Mouse (Mus musculus) midbrain, embryonic 15.5 days (tissue): Measurements from ENCODE around the gene Phactr3. TPM values are rescaled to one million over a fixed set of nuclear protein-coding genes. Genes with fewer than 3 reads are reported as not detected.
"Not testable (repeated sequence)": the region's sequence is repeated elsewhere in the genome, so short reads cannot be mapped to it uniquely, and the experiment has no call there.

Source experiments
- ATAC-seq: fragments of 200-750 bp; cut with Nextera tagmentation; replicated peaks from 2 replicates; pipeline ENCODE4 v1.8.0; 2017; ENCODE audit warnings: moderate TSS enrichment
- H3K27ac ChIP-seq: fragments of 300-500 bp; sonication (generic); 2 replicates; pipeline ENCODE4 v1.5.1; 2015; ENCODE audit warnings: mild to moderate bottlenecking, inconsistent platforms
- H3K27me3 ChIP-seq: fragments of 300-500 bp; sonication (generic); replicated peaks from 2 replicates; pipeline ENCODE4 v1.6.1; 2015; ENCODE audit warnings: inconsistent platforms
- H3K36me3 ChIP-seq: fragments of 300-500 bp; sonication (generic); replicated peaks from 2 replicates; pipeline ENCODE4 v1.6.1; 2015; ENCODE audit warnings: inconsistent platforms
- H3K4me1 ChIP-seq: fragments of 300-500 bp; sonication (generic); 2 replicates; pipeline ENCODE4 v1.6.1; 2015; ENCODE audit warnings: inconsistent platforms
- H3K4me2 ChIP-seq: fragments of 300-500 bp; sonication (generic); 2 replicates; pipeline ENCODE4 v1.6.1; 2015; ENCODE audit warnings: inconsistent platforms, mild to moderate bottlenecking, moderate library complexity
- H3K4me3 ChIP-seq: fragments of 300-500 bp; sonication (generic); 2 replicates; pipeline ENCODE4 v1.5.1; 2015; ENCODE audit warnings: mild to moderate bottlenecking, inconsistent platforms
- H3K9ac ChIP-seq: fragments of 300-500 bp; sonication (generic); 2 replicates; pipeline ENCODE4 v1.6.1; 2015; ENCODE audit warnings: mild to moderate bottlenecking, inconsistent platforms
- H3K9me3 ChIP-seq: fragments of 300-500 bp; sonication (generic); 2 replicates; pipeline ENCODE4 v1.6.1; 2016; ENCODE audit warnings: inconsistent platforms
- WGBS: fragments of 180-500 bp; shearing (Covaris S2); methylation state at CpG from one replicate; pipeline ENCODE4 v1.1.7; 2015; ENCODE audit warnings: mixed read lengths; 5-methylcytosine and 5-hydroxymethylcytosine counted together
- polyA plus RNA-seq: library from polyadenylated mRNA; unstranded; fragments of >200 nt; fragmentation: Nextera tagmentation; extraction: Ambion mirVana; gene quantifications from 2 replicates; pipeline ENCODE4 v1.2.1, GENCODE M21; 2015

Phactr3 gene
- 66.3 and 67.1 TPM in 2 replicates for polyA plus RNA-seq

DNA sequence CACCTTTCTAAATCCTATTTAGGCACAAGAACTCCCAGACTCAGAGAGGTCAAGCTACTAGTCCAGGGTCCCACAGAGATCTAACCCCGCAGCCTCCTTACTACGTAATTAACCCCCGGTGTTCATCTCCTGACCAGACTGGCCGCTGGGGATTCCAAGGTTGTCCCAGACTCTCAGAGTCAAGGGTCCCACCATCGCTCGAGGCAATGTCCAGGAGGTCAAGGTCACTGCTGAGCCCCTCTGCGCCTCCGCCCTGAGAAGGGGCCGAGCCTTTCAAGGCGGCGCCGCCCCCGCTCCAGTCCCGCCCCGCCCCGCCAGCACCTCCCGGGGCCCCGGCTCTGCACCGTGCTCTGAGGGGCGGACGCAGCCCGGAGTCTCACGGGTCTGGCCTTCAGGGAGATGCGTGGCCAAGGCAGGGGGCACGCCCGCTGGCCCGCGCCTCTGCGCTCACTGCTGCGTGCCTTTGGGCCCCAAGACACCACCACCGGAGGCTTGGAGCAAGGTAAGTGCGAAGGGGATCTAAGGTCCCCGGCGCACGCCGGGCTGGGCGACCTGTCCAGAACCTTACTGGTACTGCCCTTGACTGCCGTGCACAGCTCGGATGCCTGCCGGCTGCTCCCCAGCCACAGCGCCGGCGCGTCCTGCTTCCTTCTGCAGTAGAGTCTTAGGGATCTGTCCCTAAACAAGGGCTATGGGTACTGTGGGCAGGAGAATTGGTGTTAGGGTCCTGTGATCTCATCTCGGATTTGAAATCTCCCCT, at the start of gene Phactr3:
Phactr3 (plus strand) TSS at position 175 of the 760 bp plus-strand sequence.
- WGBS, result 1% methylated on average over 43 of the region's 45 CpGs
- Histone ChIP-seq H3K27ac (no peak within 1 kb of the TSS), H3K9me3 (no peaks in the 10 kb centered on the region), H3K27me3 (peaks cover 9% of the 10 kb centered on the region), H3K9ac (peak within 1 kb of the TSS; percentile 44), H3K36me3 (no peaks in the 10 kb centered on the region), H3K4me2 (peak within 1 kb of the TSS; percentile 80), H3K4me3 (peak within 1 kb of the TSS; percentile 42), H3K4me1 (peaks cover 14% of the 10 kb centered on the region)
- peak; percentile 62 for ATAC-seq

DNA sequence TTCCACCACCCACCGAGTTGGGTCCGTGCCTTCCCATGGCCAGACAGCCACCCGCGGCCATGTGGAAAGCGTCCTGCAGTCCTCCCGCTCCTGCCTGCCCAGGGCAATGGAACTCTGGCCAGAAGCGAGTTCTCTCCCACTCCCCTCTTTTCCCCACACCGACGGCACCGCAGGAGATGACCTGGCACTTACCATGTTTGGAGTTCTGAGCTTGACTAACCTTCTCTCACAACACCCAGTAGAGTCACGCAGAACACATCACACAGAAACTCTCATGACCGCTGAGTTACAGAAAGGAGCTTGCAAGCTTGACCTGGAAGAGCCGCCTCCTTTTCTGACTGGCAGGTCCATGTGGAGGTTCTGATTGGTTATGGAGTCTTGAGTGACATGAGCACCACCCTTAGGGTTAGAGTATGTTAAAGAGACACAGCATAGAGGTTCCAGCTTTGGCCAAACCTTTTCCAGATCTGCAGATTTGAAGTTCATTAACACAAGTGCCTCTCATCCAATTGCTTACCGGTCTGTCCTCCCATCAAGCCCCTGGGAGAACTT, 40.5 kb upstream of the Phactr3 start, which contains the start of gene Zfp931:
Zfp931 (minus strand) TSS at position 311 of the 552 bp plus-strand sequence.
- not testable (repeated sequence) for H3K27me3 ChIP-seq, H3K9me3 ChIP-seq, H3K36me3 ChIP-seq, H3K27ac ChIP-seq, H3K4me1 ChIP-seq, ATAC-seq
- peak within 1 kb of the TSS; percentile 53 for H3K4me2 ChIP-seq
- peak within 1 kb of the TSS; percentile 35; the same call in 1 of the 2 replicates for H3K9ac ChIP-seq
- 0% methylated on average over 3 of the region's 14 CpGs for WGBS
- peak within 1 kb of the TSS; percentile 44 for H3K4me3 ChIP-seq

GRCm38 (mm10) chr2:178089586-178089985, 29.2 kb upstream of the Phactr3 start:
- Histone ChIP-seq H3K27me3 (no peaks in the 10 kb centered on the region), H3K36me3 (no peaks in the 10 kb centered on the region), H3K9me3 (no peaks in the 10 kb centered on the region), H3K4me3 (no peak overlapping the region), H3K4me1 (no peaks in the 10 kb centered on the region), H3K27ac (no peak overlapping the region), H3K4me2 (no peak overlapping the region), H3K9ac (no peak overlapping the region)
- no peak for ATAC-seq

DNA sequence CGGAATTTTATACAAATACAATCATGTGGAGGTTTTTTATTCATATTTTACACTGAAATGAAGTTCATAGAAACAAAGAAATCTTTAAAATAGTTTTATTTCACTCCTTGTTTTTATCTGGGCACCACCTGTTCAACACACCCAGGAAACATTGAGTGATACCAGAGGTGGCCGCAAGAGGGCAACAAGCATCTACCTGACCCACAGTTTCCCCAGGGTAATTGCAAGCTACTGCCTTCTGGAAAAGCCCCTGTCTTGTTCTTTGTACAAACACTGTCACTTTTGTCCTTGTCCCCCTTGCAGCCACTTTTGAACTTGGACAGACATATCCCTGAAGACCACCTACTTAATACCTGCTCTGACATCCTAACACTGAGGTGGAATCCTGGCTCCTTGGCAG, 20.8 kb upstream of the Phactr3 start:
- Histone ChIP-seq H3K36me3 (no peaks in the 10 kb centered on the region), H3K4me2 (no peak overlapping the region), H3K9ac (no peak overlapping the region), H3K4me3 (no peak overlapping the region), H3K4me1 (no peaks in the 10 kb centered on the region), H3K27ac (no peak overlapping the region), H3K9me3 (no peaks in the 10 kb centered on the region), H3K27me3 (no peaks in the 10 kb centered on the region)
- WGBS, result 10% methylated on average over 2 of the region's 2 CpGs
- peak; percentile 25; the same call in 1 of the 2 replicates for ATAC-seq

DNA sequence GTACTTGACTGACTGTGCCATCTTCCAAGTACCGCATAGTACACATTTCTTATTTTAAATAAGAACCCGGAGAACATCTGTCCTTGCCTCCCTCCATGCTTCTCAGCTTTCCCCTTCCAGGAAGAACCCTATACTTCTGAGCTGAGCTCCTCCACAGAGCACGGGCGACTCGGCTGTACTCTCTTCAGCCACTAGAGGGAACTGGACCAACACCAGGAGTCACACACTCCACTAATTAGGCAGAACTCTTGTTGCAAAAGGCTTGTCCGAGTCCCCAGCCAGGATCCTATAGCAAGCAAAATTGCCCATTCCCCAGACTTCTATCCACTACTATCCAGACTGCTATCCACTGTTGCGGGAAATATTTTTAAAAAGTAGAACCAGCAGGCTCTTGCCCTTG, 16.8 kb upstream of the Phactr3 start:
- H3K27ac ChIP-seq, result no peak overlapping the region
- no peak overlapping the region for H3K4me3 ChIP-seq
- H3K36me3 ChIP-seq, result no peaks in the 10 kb centered on the region
- H3K4me2 ChIP-seq, result no peak overlapping the region
- no peaks in the 10 kb centered on the region for H3K4me1 ChIP-seq
- H3K9ac ChIP-seq, result no peak overlapping the region
- 11% methylated on average over 7 of the region's 7 CpGs for WGBS
- no peaks in the 10 kb centered on the region for H3K27me3 ChIP-seq
- peak; percentile 65; the same call in 1 of the 2 replicates for ATAC-seq
- H3K9me3 ChIP-seq, result no peaks in the 10 kb centered on the region

DNA sequence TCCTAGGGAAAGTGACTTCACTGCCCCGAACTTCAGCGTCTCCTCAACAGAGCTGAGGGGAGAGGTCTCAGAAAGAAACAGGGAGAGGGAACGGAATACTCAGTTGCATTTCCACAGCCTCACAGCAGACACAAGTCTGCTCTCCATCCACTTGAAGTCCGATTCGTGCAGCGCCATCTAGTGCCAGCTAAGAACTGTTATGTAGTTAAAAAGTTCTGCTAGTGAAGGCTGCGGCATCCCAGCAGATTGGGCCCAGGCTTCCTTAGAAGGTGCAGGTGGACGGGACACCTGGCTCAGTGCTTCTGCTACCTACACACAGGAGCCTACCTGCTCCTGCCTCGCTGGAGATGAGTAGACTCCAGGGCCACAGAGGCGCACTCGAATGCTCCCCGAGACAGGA, 829 bp upstream of the Phactr3 start:
- Histone ChIP-seq H3K4me1 (peaks cover 14% of the 10 kb centered on the region), H3K9me3 (no peaks in the 10 kb centered on the region), H3K27me3 (peaks cover 9% of the 10 kb centered on the region), H3K36me3 (no peaks in the 10 kb centered on the region), H3K4me3 (no peak overlapping the region), H3K27ac (no peak overlapping the region), H3K9ac (no peak overlapping the region), H3K4me2 (0 out of 2 replicates have a peak overlapping the region, but pooled peaks have one; percentile 14)
- 20% methylated on average over 12 of the region's 12 CpGs for WGBS
- ATAC-seq, result peak; percentile 37

- H3K9ac ChIP-seq, result no peak overlapping the region
- no peaks in the 10 kb centered on the region for H3K9me3 ChIP-seq
- peaks cover 14% of the 10 kb centered on the region for H3K4me1 ChIP-seq
- H3K36me3 ChIP-seq, result no peaks in the 10 kb centered on the region
- peak overlapping the region; percentile 80 for H3K4me2 ChIP-seq
- H3K27ac ChIP-seq, result no peak overlapping the region
- 24% methylated on average over 19 of the region's 19 CpGs for WGBS
- peak overlapping the region; percentile 42 for H3K4me3 ChIP-seq
- peaks cover 9% of the 10 kb centered on the region for H3K27me3 ChIP-seq
- peak; percentile 24 for ATAC-seq
Observed at GRCm38 (mm10) chr2:178119561-178120355, 983 bp downstream of the Phactr3 start.

DNA sequence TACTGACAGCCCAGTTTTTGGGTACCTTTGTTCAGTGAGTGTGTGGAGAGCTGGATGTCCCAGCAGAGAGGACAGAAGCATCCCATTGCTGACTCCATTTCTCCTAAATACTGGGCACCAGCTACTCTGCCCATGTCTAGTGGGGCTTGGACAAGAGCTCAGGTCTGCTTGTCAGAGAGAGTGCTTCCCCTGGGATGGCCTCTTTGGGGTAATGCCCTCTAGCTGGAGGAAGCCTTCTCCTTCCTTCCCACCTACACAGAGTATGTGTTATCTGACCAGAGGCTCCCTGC, 1.5 kb downstream of the Phactr3 start:
- no peak overlapping the region for H3K27ac ChIP-seq
- peaks cover 9% of the 10 kb centered on the region for H3K27me3 ChIP-seq
- no peaks in the 10 kb centered on the region for H3K9me3 ChIP-seq
- H3K4me1 ChIP-seq, result peaks cover 14% of the 10 kb centered on the region
- no peak overlapping the region for H3K4me3 ChIP-seq
- no peaks in the 10 kb centered on the region for H3K36me3 ChIP-seq
- no peak for ATAC-seq
- no peak overlapping the region for H3K9ac ChIP-seq
- no peak overlapping the region for H3K4me2 ChIP-seq

DNA sequence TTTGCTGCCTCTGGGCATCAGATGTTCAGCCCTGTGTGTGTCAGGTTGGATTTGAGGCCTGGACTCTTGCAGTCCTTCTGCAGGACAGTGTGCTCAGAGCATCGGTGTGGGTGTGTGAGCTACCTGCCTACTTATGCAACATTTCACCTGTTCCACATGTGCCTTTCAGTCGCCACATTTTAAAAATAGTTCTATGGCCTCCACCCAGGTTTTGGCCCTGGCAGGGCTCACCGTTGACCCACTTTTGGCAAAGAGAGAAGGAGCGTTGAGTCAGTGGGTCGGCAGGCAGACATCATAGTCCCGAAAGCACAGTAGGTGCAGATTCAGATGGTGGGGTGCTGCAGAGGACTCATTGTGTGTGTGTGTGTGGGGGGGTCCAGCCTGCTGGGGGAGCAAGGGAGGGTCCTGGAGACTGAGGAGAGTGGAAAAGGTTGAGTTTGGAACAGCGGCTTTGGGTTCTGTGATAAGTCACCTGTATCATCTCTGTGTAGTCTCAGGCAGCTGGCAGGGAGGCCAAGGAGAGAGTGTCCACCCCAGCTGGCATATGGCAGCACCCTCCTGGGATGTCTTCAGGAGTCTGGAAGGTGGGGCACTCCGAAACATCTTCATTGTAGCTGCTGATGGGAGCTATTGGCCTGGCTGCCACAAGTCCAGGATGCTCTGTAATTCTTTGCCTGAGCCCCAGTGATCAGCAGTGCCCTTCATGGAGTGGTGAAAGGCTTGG, 2.0 kb downstream of the Phactr3 start:
- Histone ChIP-seq H3K27ac (no peak overlapping the region), H3K9ac (no peak overlapping the region), H3K4me2 (no peak overlapping the region), H3K36me3 (no peaks in the 10 kb centered on the region), H3K4me1 (peaks cover 14% of the 10 kb centered on the region), H3K27me3 (peaks cover 9% of the 10 kb centered on the region), H3K4me3 (no peak overlapping the region), H3K9me3 (no peaks in the 10 kb centered on the region)
- ATAC-seq, result no peak
- 90% methylated on average over 8 of the region's 8 CpGs for WGBS

DNA sequence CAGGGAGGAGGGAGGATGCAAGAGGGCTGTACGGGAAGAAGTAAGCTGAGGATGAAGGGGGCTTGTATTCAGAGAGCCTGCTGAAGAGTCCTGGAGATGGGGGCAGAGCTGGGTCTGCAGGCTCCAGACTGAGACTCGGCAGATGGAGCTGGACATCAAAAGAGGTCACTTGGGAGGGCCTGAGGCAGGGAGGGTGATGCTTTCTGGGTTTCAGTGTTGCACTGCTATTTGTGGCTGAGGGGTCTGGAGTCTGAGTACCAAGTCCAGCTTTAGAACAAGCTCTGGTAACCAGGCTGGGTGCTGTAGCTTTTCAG, 2.6 kb downstream of the Phactr3 start:
- 39% methylated on average over 2 of the region's 2 CpGs for WGBS
- no peak for ATAC-seq
- H3K4me1 ChIP-seq, result peaks cover 14% of the 10 kb centered on the region
- no peaks in the 10 kb centered on the region for H3K9me3 ChIP-seq
- no peak overlapping the region for H3K4me2 ChIP-seq
- H3K27ac ChIP-seq, result no peak overlapping the region
- H3K9ac ChIP-seq, result no peak overlapping the region
- no peaks in the 10 kb centered on the region for H3K36me3 ChIP-seq
- H3K27me3 ChIP-seq, result peaks cover 9% of the 10 kb centered on the region
- no peak overlapping the region for H3K4me3 ChIP-seq

GRCm38 (mm10) chr2:178121946-178122665, 3.3 kb downstream of the Phactr3 start:
- Histone ChIP-seq H3K9ac (no peak overlapping the region), H3K27ac (no peak overlapping the region), H3K4me1 (peaks cover 14% of the 10 kb centered on the region), H3K4me2 (no peak overlapping the region), H3K4me3 (no peak overlapping the region), H3K27me3 (peaks cover 9% of the 10 kb centered on the region), H3K36me3 (no peaks in the 10 kb centered on the region), H3K9me3 (no peaks in the 10 kb centered on the region)
- no peak for ATAC-seq
- WGBS, result 41% methylated on average over 4 of the region's 4 CpGs
